Mouse (Mus musculus) megakaryocyte, embryonic 14.5 days (primary cell): ENCODE data around the gene Osgep.

ENCODE experiments used
- FLI1 ChIP-seq: IDR thresholded peaks from 2 replicates; pipeline ENCODE4 v1.6.1; 2012; ENCODE audit warnings: low read length, inconsistent platforms, mixed read lengths
- GATA1 ChIP-seq: IDR thresholded peaks from 3 replicates; pipeline ENCODE4 v1.6.1; 2012; ENCODE audit warnings: mixed read lengths, low read length, inconsistent platforms, borderline replicate concordance

DNA sequence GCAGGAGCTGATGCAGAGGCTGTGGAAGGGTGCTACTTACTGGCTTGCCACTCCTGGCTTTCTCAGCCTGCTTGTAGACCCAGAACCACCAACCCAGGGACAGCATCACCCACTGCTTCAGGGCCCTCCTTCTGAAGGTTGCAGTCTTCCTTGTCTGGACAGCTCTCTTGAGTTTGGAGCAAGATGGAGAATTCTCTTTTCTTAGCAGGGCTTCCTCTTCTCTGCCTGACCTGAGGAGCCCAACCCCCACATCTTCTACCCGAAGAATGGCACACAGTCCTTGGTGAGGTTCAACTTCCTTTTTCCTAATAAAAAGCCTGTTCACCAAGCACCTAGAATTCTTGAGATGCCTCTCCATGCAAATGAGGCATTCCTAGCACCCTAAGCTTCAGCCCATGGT lies 46.1 kb upstream of the Osgep start:
- TF ChIP-seq GATA1 (no peak), FLI1 (no peak)
